Mouse (Mus musculus): ENCODE measurements around the gene Aup1. TPM values are rescaled to one million over a fixed set of nuclear protein-coding genes. Genes with fewer than 3 reads are reported as not detected.

Aup1 gene
- total RNA-seq, 1 experiment: 152 TPM

DNA sequence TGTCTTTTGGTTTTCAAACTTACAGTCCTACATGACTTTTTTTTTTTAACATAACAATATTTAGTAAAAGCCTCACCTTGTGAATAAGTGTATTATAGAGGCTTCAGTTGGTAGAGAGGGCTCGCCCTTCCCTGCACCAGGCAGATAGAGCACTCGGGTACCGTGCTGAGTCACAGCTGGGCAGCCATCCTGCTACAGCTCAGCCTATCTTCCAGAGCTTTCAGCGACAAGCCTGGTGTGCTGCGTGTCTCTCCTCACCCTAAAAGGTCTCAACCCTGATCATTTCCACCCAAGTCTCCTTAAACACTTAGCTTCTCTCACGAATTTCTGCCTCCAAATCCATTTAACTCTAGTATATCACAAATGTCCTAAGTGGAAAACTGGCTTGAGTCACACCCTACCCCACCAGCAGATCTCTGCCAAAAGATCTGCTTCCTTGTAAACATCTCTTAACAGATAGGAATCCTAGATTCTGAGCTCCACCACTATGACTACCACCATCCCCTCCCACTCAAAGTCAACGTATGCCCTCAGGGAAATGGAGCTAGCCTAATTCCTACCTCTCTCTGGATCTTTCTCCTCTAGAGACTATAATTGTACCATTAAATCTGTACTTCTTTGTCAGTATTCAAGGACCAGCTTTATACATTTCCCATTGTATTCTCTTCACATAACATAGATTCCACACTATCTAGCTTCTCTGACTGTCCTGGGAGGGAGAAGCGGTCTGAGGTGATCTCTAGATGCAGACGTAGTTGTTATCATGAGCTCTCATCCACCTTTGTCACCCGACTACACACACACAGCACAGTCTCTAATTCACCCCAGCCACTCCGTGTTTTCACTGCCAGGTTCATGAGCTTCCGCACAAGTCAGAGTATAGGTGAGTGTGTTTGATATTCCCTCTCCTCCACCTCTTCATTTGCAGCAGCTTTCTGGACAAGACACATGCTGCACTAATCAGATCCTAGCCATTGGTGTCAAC, 39.5 kb upstream of the Aup1 start:
- in situ Hi-C loops (cut with MboI; ENCODE audit: low sequenced_read_pairs in 2 of 2, unreplicated experiment in 2 of 2): no loop called here
- Histone ChIP-seq H3K4me1 (ENCODE audit: control insufficient read depth in 2 of 2, insufficient read depth in 2 of 2, low read length in 2 of 2, poor library complexity in 1 of 2) (no peaks in the 10 kb centered on the region), H3K9me3 (ENCODE audit: control insufficient read depth, insufficient read depth, low read depth, low read length) (peaks cover 11% of the 10 kb centered on the region), H3K4me3 (ENCODE audit: insufficient read depth in 1 of 2, low read depth in 1 of 2, low read length in 2 of 2, poor library complexity in 1 of 2, severe bottlenecking in 1 of 2) (no peak overlapping the region), H3K9ac (ENCODE audit: insufficient read depth, low read depth, low read length, poor library complexity, severe bottlenecking) (no peak overlapping the region), H3K36me3 (ENCODE audit: control insufficient read depth, insufficient read depth, low read length, poor library complexity, severe bottlenecking) (no peaks in the 10 kb centered on the region), H3K27ac (ENCODE audit: insufficient read depth, low read depth, low read length, poor library complexity, severe bottlenecking) (no peak overlapping the region)
- DNase-seq (ENCODE audit: low read depth, low spot score): no peak
- TF ChIP-seq CHD2 (IDR thresholded peaks at IDR 0.05; ENCODE audit: low read depth, low read length): no peak
- no peak for TF ChIP-seq MAFK (IDR thresholded peaks at IDR 0.05; ENCODE audit: insufficient read depth, low read depth, low read length)
- no peak for TF ChIP-seq ZC3H11A (IDR thresholded peaks at IDR 0.05; ENCODE audit: borderline replicate concordance, low read depth, low read length)
- no peak for TF ChIP-seq HCFC1 (IDR thresholded peaks at IDR 0.05; ENCODE audit: borderline replicate concordance, insufficient read depth, low read length)
- no peak for TF ChIP-seq ZNF384 (IDR thresholded peaks at IDR 0.05; ENCODE audit: low read depth, low read length)

DNA sequence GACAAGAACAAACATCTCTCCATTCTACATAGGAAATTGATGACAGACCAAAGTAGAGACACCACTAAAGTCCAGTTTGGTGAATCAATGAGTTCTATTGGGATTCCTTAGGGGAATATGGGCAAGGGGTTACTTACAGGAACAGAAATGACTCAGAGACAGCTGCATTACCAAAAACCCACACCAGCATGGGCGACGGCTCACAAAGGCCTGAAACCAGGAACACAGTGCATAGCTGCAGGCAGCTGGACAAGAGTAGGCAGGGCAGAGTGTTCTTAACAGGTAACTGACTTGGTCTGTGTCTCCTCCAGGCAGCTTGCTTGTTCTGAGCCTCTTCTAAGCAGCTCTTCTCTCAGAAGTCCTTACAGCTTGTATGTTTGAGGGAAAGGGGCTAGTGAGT, 38.6 kb upstream of the Aup1 start:
- peaks cover 11% of the 10 kb centered on the region for H3K9me3 ChIP-seq (ENCODE audit: control insufficient read depth, insufficient read depth, low read depth, low read length)
- in situ Hi-C loops (cut with MboI; ENCODE audit: low sequenced_read_pairs in 2 of 2, unreplicated experiment in 2 of 2): no loop called here
- no peaks in the 10 kb centered on the region for H3K36me3 ChIP-seq (ENCODE audit: control insufficient read depth, insufficient read depth, low read length, poor library complexity, severe bottlenecking)
- no peak overlapping the region for H3K9ac ChIP-seq (ENCODE audit: insufficient read depth, low read depth, low read length, poor library complexity, severe bottlenecking)
- H3K4me1 ChIP-seq (ENCODE audit: control insufficient read depth in 2 of 2, insufficient read depth in 2 of 2, low read length in 2 of 2, poor library complexity in 1 of 2): no peaks in the 10 kb centered on the region
- no peak for DNase-seq (ENCODE audit: low read depth, low spot score)
- TF ChIP-seq CHD2 (IDR thresholded peaks at IDR 0.05; ENCODE audit: low read depth, low read length): no peak
- TF ChIP-seq ZC3H11A (IDR thresholded peaks at IDR 0.05; ENCODE audit: borderline replicate concordance, low read depth, low read length): no peak
- no peak for TF ChIP-seq HCFC1 (IDR thresholded peaks at IDR 0.05; ENCODE audit: borderline replicate concordance, insufficient read depth, low read length)
- no peak for TF ChIP-seq MAFK (IDR thresholded peaks at IDR 0.05; ENCODE audit: insufficient read depth, low read depth, low read length)
- no peak for TF ChIP-seq ZNF384 (IDR thresholded peaks at IDR 0.05; ENCODE audit: low read depth, low read length)
- H3K27ac ChIP-seq (ENCODE audit: insufficient read depth, low read depth, low read length, poor library complexity, severe bottlenecking): no peak overlapping the region
- no peak overlapping the region for H3K4me3 ChIP-seq (ENCODE audit: insufficient read depth in 1 of 2, low read depth in 1 of 2, low read length in 2 of 2, poor library complexity in 1 of 2, severe bottlenecking in 1 of 2)

DNA sequence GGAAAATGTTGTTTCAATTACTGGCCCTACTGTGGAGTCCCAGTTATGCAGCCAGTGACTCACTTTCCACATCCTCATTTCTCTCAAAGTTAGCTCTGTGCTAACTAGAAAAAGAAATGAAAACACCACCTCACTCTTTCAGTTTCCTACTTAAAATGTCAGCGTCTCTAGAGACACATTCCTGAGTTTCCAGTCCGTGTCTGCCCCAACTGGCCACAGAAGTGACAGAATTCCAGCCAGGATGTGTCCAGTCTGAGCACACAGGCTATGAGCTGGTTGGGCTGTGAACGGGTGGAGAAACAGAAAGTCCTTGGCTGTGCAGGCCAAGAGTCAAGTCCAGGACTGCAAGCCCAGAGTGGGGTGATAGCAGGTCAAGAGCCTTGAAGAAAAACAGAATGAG, 37.1 kb upstream of the Aup1 start:
- Histone ChIP-seq H3K36me3 (ENCODE audit: control insufficient read depth, insufficient read depth, low read length, poor library complexity, severe bottlenecking) (no peaks in the 10 kb centered on the region), H3K9ac (ENCODE audit: insufficient read depth, low read depth, low read length, poor library complexity, severe bottlenecking) (no peak overlapping the region), H3K27ac (ENCODE audit: insufficient read depth, low read depth, low read length, poor library complexity, severe bottlenecking) (no peak overlapping the region), H3K4me3 (ENCODE audit: insufficient read depth in 1 of 2, low read depth in 1 of 2, low read length in 2 of 2, poor library complexity in 1 of 2, severe bottlenecking in 1 of 2) (no peak overlapping the region), H3K9me3 (ENCODE audit: control insufficient read depth, insufficient read depth, low read depth, low read length) (peaks cover 3% of the 10 kb centered on the region; the same call in 1 of the 2 replicates), H3K4me1 (ENCODE audit: control insufficient read depth in 2 of 2, insufficient read depth in 2 of 2, low read length in 2 of 2, poor library complexity in 1 of 2) (no peaks in the 10 kb centered on the region)
- in situ Hi-C loops (cut with MboI; ENCODE audit: low sequenced_read_pairs in 2 of 2, unreplicated experiment in 2 of 2): no loop called here
- no peak for DNase-seq (ENCODE audit: low read depth, low spot score)
- TF ChIP-seq CHD2 (IDR thresholded peaks at IDR 0.05; ENCODE audit: low read depth, low read length): no peak
- TF ChIP-seq ZC3H11A (IDR thresholded peaks at IDR 0.05; ENCODE audit: borderline replicate concordance, low read depth, low read length): no peak
- no peak for TF ChIP-seq HCFC1 (IDR thresholded peaks at IDR 0.05; ENCODE audit: borderline replicate concordance, insufficient read depth, low read length)
- TF ChIP-seq MAFK (IDR thresholded peaks at IDR 0.05; ENCODE audit: insufficient read depth, low read depth, low read length): no peak
- no peak for TF ChIP-seq ZNF384 (IDR thresholded peaks at IDR 0.05; ENCODE audit: low read depth, low read length)

DNA sequence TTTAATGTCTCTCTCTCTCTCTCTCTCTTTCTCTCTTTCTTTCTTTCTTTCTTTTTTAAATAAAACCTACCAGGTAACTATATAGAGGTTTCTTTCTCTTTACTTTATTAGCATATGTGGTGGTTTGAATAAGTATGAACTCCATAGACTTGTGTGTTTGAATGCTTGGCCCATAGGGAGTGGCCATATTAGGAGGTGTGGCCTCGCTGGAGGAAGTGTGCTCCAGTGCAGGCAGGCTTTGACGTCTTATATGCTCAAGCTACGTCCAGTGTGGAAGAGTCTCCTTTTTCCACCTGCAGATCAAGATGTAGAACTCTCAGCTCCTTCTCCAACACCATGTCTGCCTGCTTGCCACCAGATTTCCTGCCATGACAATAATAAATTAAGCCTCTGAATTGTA, 35.3 kb upstream of the Aup1 start:
- Histone ChIP-seq H3K27ac (ENCODE audit: insufficient read depth, low read depth, low read length, poor library complexity, severe bottlenecking) (no peak overlapping the region), H3K4me3 (ENCODE audit: insufficient read depth in 1 of 2, low read depth in 1 of 2, low read length in 2 of 2, poor library complexity in 1 of 2, severe bottlenecking in 1 of 2) (no peak overlapping the region), H3K36me3 (ENCODE audit: control insufficient read depth, insufficient read depth, low read length, poor library complexity, severe bottlenecking) (no peaks in the 10 kb centered on the region), H3K4me1 (ENCODE audit: control insufficient read depth in 2 of 2, insufficient read depth in 2 of 2, low read length in 2 of 2, poor library complexity in 1 of 2) (no peaks in the 10 kb centered on the region), H3K9me3 (ENCODE audit: control insufficient read depth, insufficient read depth, low read depth, low read length) (no peaks in the 10 kb centered on the region), H3K9ac (ENCODE audit: insufficient read depth, low read depth, low read length, poor library complexity, severe bottlenecking) (no peak overlapping the region)
- DNase-seq (ENCODE audit: low read depth, low spot score): no peak
- no peak for TF ChIP-seq CHD2 (IDR thresholded peaks at IDR 0.05; ENCODE audit: low read depth, low read length)
- no peak for TF ChIP-seq HCFC1 (IDR thresholded peaks at IDR 0.05; ENCODE audit: borderline replicate concordance, insufficient read depth, low read length)
- TF ChIP-seq MAFK (IDR thresholded peaks at IDR 0.05; ENCODE audit: insufficient read depth, low read depth, low read length): no peak
- TF ChIP-seq ZC3H11A (IDR thresholded peaks at IDR 0.05; ENCODE audit: borderline replicate concordance, low read depth, low read length): no peak
- no peak for TF ChIP-seq ZNF384 (IDR thresholded peaks at IDR 0.05; ENCODE audit: low read depth, low read length)
- in situ Hi-C loops (cut with MboI; ENCODE audit: low sequenced_read_pairs in 2 of 2, unreplicated experiment in 2 of 2): no loop called here
